Mouse (Mus musculus): ENCODE measurements around the gene Ropn1. TPM values are rescaled to one million over a fixed set of nuclear protein-coding genes. Genes with fewer than 3 reads are reported as not detected.
"Not testable (repeated sequence)": the region's sequence is repeated elsewhere in the genome, so short reads cannot be mapped to it uniquely, and the experiment has no call there.

Gene Ropn1
- total RNA-seq, 2 experiments from 2014 or later = not detected

GRCm38 (mm10) chr16:34690334-34691144, 40.8 kb downstream of the Ropn1 start, which contains the start of gene Ccdc14:
TSS of gene Ccdc14 (plus strand) at chr16:34690616.
- DNase-seq (ENCODE audit: low spot score in 2 of 2) = peak; percentile 75 to 87

GRCm38 (mm10) chr16:34691156-34691555, 41.4 kb downstream of the Ropn1 start:
- no peak for DNase-seq (ENCODE audit: low spot score in 2 of 2)

- no peak for DNase-seq (ENCODE audit: low spot score in 2 of 2)
These were observed 44.8 kb downstream of the Ropn1 start for GRCm38 (mm10) chr16:34694477-34694876.

- DNase-seq (ENCODE audit: low spot score in 2 of 2) = not testable (repeated sequence)
These were observed 49.0 kb downstream of the Ropn1 start for GRCm38 (mm10) chr16:34698721-34699120.

DNA sequence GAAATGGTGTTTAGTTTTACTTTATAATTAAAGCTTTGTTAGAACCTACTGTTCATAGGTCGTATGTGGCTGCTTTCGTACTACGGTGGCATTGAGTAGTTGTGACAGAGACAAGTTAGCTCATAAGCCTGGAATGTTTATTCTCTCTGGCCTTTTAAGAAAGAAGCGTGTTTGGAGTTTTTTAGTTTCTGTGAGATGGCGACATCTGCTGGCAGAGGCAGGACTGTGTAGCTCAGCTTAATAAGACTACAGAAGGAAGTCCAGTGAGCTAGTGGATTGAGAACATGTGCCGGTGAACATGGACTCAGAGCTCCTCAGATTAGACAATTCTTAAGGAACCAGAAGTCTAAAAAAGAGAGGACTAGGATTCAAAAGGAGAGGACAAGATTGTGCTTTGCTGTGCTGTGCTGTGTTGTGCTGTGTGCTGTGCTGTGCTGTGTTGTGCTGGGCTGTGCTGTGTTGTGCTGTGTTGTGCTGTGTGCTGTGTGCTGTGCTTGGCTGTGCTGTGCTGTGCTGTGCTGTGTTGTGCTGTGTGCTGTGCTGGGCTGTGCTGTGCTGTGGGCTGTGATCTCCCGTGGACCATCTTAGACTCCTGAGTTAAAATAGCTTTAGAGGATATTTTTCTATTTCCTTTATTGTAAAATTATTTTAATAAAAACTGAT, 50.6 kb downstream of the Ropn1 start:
- DNase-seq (ENCODE audit: low spot score in 2 of 2) = peak; percentile 28 to 72

- DNase-seq (ENCODE audit: low spot score in 2 of 2) = no peak
These were observed 51.1 kb downstream of the Ropn1 start for GRCm38 (mm10) chr16:34700828-34701216.

DNA sequence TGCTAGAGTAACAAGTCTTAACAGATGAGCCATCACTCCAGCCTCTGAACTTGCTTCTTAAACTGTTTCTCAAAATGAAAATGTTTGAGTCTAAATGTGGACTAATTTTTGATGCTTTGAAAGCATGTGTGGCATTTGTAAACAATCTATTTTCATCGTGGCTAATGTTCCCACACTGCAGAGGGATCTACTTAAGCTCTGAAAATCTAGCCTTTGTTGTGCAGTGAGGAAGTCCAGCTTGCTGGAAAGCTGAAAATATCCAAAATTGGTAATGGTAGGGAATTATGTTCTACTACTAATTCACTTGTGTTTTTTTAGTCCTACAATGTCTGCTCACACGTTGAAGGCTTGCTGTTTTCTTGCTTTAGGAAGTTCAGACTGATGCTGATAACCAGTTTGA, 56.3 kb downstream of the Ropn1 start:
- no peak for DNase-seq (ENCODE audit: low spot score in 2 of 2)

DNA sequence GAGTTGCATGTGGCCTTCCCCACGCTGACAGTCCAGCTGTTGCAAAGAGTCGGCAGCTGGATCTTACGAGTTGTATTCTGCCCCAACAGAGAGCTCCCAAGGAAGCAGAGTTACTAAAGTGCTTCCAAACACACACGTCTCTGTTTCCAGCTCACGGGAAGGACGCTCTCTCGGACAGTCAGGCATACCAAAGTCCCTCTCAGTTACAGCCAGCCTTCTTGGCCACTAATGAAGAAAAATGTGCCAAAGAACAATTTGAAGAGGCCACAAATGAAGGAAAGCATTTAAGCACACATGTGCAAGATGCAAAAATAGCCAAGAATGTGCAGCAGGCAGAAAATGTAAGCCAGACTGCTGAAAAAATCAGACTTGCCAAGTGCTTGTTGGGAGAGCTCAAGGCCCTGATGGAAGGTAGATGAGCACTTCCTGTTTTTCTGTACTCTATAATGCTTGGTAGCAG, 56.8 kb downstream of the Ropn1 start:
- DNase-seq (ENCODE audit: low spot score in 2 of 2) = peak in 1 of 2 experiments; percentile 37

DNA sequence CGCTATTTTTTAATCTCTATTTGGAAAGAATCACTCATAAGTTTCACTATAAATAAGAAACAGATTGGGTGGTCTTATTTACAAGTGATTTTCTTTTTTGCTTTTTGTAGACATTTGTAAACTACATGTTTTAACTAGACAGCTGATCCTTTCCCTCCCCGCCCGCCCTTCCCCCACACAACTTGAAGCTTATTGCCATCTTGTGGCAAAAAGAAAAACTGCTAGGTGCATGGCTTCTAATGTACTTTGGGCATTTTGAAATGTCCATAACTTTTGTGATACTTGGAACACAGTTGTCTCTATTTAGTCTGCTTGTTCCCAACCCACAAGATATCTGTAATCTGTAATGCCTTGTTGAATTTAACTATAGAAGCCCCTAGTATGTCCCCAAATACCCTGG, 61.8 kb downstream of the Ropn1 start:
- no peak for DNase-seq (ENCODE audit: low spot score in 2 of 2)

DNA sequence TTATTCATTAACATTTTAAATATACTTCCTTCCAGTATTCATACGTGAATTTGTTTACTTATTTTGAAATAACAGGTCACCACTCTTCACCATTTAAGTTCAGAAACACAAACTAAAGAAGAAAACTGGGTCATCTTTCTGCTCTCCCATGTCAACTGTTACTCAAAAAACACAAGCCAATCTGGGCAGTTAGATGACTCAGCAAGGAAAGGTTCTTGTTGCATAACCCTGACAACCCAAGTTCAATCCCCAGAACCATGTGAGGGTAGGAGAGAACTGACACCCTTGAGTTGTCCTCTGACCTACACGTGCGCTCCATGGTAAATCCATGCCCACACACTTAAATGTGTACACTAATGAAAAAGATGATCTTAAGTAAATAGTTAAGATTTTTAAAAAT, 75.4 kb downstream of the Ropn1 start:
- DNase-seq (ENCODE audit: low spot score in 2 of 2) = no peak

Other genes with a start within 250 kb of the Ropn1 start
- 10 to 100 TPM; 22.6 to 24.6 TPM for gene Kalrn, start 76.4 kb upstream of the Ropn1 start, total RNA-seq (2021)
- gene Ccdc14, start 40.7 kb downstream of the Ropn1 start, total RNA-seq (2021) = 1 to 10 TPM; 6.5 to 7.2 TPM
- gene Mylk, start 95.3 kb downstream of the Ropn1 start, total RNA-seq (2021) = 10 to 100 TPM; 39.2 to 51.6 TPM

All from gastrocnemius, postnatal 4 days (tissue).